Mouse (Mus musculus) neural tube, embryonic 11.5 days (tissue): ENCODE results near the gene Mphosph9. TPM values are rescaled to one million over a fixed set of nuclear protein-coding genes. Genes with fewer than 3 reads are reported as not detected.
"Not testable (repeated sequence)": the region's sequence is repeated elsewhere in the genome, so short reads cannot be mapped to it uniquely, and the experiment has no call there.

Experiments
- ATAC-seq: fragments of 200-750 bp; cut with Nextera tagmentation; 2 replicates; pipeline ENCODE4 v1.8.0; 2017; ENCODE audit warnings: moderate number of reproducible peaks, mild to moderate bottlenecking, moderate TSS enrichment, moderate library complexity; ENCODE audit not compliant: insufficient read depth, low FRiP score, low TSS enrichment
- DNase-seq: peaks from one replicate; pipeline ENCODE4 v3.0.0-alpha.2; 2015; ENCODE audit warnings: low spot score
- H3K27ac ChIP-seq: fragments of 300-500 bp; sonication (generic); 2 replicates; pipeline ENCODE4 v1.5.1; 2014; ENCODE audit warnings: low read depth, mild to moderate bottlenecking, low read length
- H3K27me3 ChIP-seq: fragments of 300-500 bp; sonication (generic); 2 replicates; pipeline ENCODE4 v1.6.1; 2014; ENCODE audit warnings: mild to moderate bottlenecking, low read length, mixed read lengths; ENCODE audit not compliant: control insufficient read depth, insufficient read depth
- H3K36me3 ChIP-seq: fragments of 300-500 bp; sonication (generic); 2 replicates; pipeline ENCODE4 v1.6.1; 2014; ENCODE audit warnings: mild to moderate bottlenecking, low read length, moderate library complexity, mixed read lengths; ENCODE audit not compliant: control insufficient read depth, insufficient read depth
- H3K4me1 ChIP-seq: fragments of 300-500 bp; sonication (generic); 2 replicates; pipeline ENCODE4 v1.6.1; 2014; ENCODE audit warnings: low read length, mixed read lengths; ENCODE audit not compliant: control insufficient read depth, insufficient read depth
- H3K4me2 ChIP-seq: fragments of 300-500 bp; sonication (generic); 2 replicates; pipeline ENCODE4 v1.6.1; 2014; ENCODE audit warnings: low read depth, mild to moderate bottlenecking, moderate library complexity
- H3K4me3 ChIP-seq: fragments of 300-500 bp; sonication (generic); 2 replicates; pipeline ENCODE4 v1.5.1; 2014; ENCODE audit warnings: low read depth, low read length
- H3K9ac ChIP-seq: fragments of 300-500 bp; sonication (generic); 2 replicates; pipeline ENCODE4 v1.6.1; 2014; ENCODE audit warnings: mild to moderate bottlenecking, low read length
- H3K9me3 ChIP-seq: fragments of 300-500 bp; sonication (generic); 2 replicates; pipeline ENCODE4 v1.6.1; 2016; ENCODE audit warnings: low read length; ENCODE audit not compliant: control insufficient read depth
- WGBS: fragments of 180-500 bp; shearing (Covaris S2); extraction: QIAGEN DNeasy Blood & Tissue Kit; methylation state at CpG from one replicate; pipeline ENCODE4 v1.1.7; 2014; 5-methylcytosine and 5-hydroxymethylcytosine counted together
- polyA plus RNA-seq: library from polyadenylated mRNA; unstranded; fragments of >200 nt; fragmentation: Nextera tagmentation; extraction: Ambion mirVana; gene quantifications from 2 replicates; pipeline ENCODE4 v1.2.1, GENCODE M21; 2014

Mphosph9 gene
- polyA plus RNA-seq, 1 experiment from 2014 or later = 16.5 TPM

GRCm38 (mm10) chr5:124221037-124221735 lies 106.6 kb downstream of the Mphosph9 start:
- Histone ChIP-seq H3K9ac (no peak overlapping the region), H3K36me3 (no peaks in the 10 kb centered on the region), H3K9me3 (no peaks in the 10 kb centered on the region), H3K4me2 (no peak overlapping the region), H3K27ac (no peak overlapping the region), H3K4me3 (no peak overlapping the region), H3K4me1 (no peaks in the 10 kb centered on the region), H3K27me3 (no peaks in the 10 kb centered on the region)
- 82% methylated on average over 7 of the region's 7 CpGs for WGBS
- DNase-seq (no peak), ATAC-seq (no peak)

GRCm38 (mm10) chr5:124220551-124220950 lies 107.2 kb downstream of the Mphosph9 start:
- no peak overlapping the region for H3K9ac ChIP-seq
- 96% methylated on average over 5 of the region's 5 CpGs for WGBS
- ATAC-seq (no peak), DNase-seq (no peak)
- no peaks in the 10 kb centered on the region for H3K4me1 ChIP-seq
- no peaks in the 10 kb centered on the region for H3K9me3 ChIP-seq
- no peak overlapping the region for H3K27ac ChIP-seq
- H3K36me3 ChIP-seq = no peaks in the 10 kb centered on the region
- no peak overlapping the region for H3K4me2 ChIP-seq
- H3K27me3 ChIP-seq = no peaks in the 10 kb centered on the region
- no peak overlapping the region for H3K4me3 ChIP-seq

GRCm38 (mm10) chr5:124219431-124219830 lies 108.3 kb downstream of the Mphosph9 start:
- no peak overlapping the region for H3K27ac ChIP-seq
- H3K9me3 ChIP-seq = no peaks in the 10 kb centered on the region
- no peaks in the 10 kb centered on the region for H3K36me3 ChIP-seq
- H3K27me3 ChIP-seq = no peaks in the 10 kb centered on the region
- WGBS = 79% methylated on average over 10 of the region's 10 CpGs
- ATAC-seq (no peak), DNase-seq (no peak)
- H3K4me1 ChIP-seq = no peaks in the 10 kb centered on the region
- H3K4me2 ChIP-seq = no peak overlapping the region
- H3K4me3 ChIP-seq = no peak overlapping the region
- no peak overlapping the region for H3K9ac ChIP-seq

- 85% methylated on average over 7 of the region's 7 CpGs for WGBS
Measured at GRCm38 (mm10) chr5:124218986-124219385, 108.8 kb downstream of the Mphosph9 start.

GRCm38 (mm10) chr5:124217566-124218249 lies 110.1 kb downstream of the Mphosph9 start:
- no peak for DNase-seq
- no peaks in the 10 kb centered on the region for H3K27me3 ChIP-seq
- H3K27ac ChIP-seq = no peak overlapping the region
- no peak overlapping the region for H3K4me3 ChIP-seq
- WGBS = 60% methylated on average over 8 of the region's 8 CpGs
- H3K4me2 ChIP-seq = no peak overlapping the region
- H3K4me1 ChIP-seq = no peaks in the 10 kb centered on the region
- no peak for ATAC-seq
- no peaks in the 10 kb centered on the region for H3K36me3 ChIP-seq
- H3K9ac ChIP-seq = no peak overlapping the region
- H3K9me3 ChIP-seq = no peaks in the 10 kb centered on the region

More at GRCm38 (mm10) chr5:124218986-124219385, 108.8 kb downstream of the Mphosph9 start:
- Histone ChIP-seq H3K4me2 (no peak overlapping the region), H3K4me3 (no peak overlapping the region), H3K4me1 (no peaks in the 10 kb centered on the region), H3K27ac (no peak overlapping the region), H3K9me3 (no peaks in the 10 kb centered on the region), H3K36me3 (no peaks in the 10 kb centered on the region), H3K9ac (no peak overlapping the region), H3K27me3 (no peaks in the 10 kb centered on the region)
- DNase-seq (no peak), ATAC-seq (no peak)

GRCm38 (mm10) chr5:124217092-124217491 lies 110.7 kb downstream of the Mphosph9 start:
- not testable (repeated sequence) for ATAC-seq, H3K9me3 ChIP-seq, H3K4me1 ChIP-seq, H3K4me3 ChIP-seq, H3K27me3 ChIP-seq, H3K36me3 ChIP-seq, H3K27ac ChIP-seq, DNase-seq, H3K9ac ChIP-seq, H3K4me2 ChIP-seq
- 89% methylated on average over 5 of the region's 5 CpGs for WGBS

GRCm38 (mm10) chr5:124216403-124216802 lies 111.4 kb downstream of the Mphosph9 start:
- Histone ChIP-seq H3K36me3 (no peaks in the 10 kb centered on the region), H3K4me2 (no peak overlapping the region), H3K9ac (no peak overlapping the region), H3K27ac (no peak overlapping the region), H3K4me1 (no peaks in the 10 kb centered on the region), H3K27me3 (no peaks in the 10 kb centered on the region), H3K4me3 (no peak overlapping the region), H3K9me3 (no peaks in the 10 kb centered on the region)
- ATAC-seq (no peak), DNase-seq (no peak)
- 94% methylated on average over 6 of the region's 6 CpGs for WGBS

- Histone ChIP-seq H3K36me3 (no peaks in the 10 kb centered on the region), H3K9ac (no peak overlapping the region), H3K4me3 (no peak overlapping the region), H3K27me3 (no peaks in the 10 kb centered on the region), H3K9me3 (no peaks in the 10 kb centered on the region), H3K4me1 (no peaks in the 10 kb centered on the region), H3K4me2 (no peak overlapping the region), H3K27ac (no peak overlapping the region)
- no peak for ATAC-seq
- 79% methylated on average over 10 of the region's 10 CpGs for WGBS
- no peak for DNase-seq
Measured at GRCm38 (mm10) chr5:124215647-124216046, 112.1 kb downstream of the Mphosph9 start.
